Mouse (Mus musculus) brown adipose tissue, adult 24 weeks (tissue): ENCODE data around the gene Nedd9. TPM values are rescaled to one million over a fixed set of nuclear protein-coding genes. Genes with fewer than 3 reads are reported as not detected.

Source experiments
- H3K27ac ChIP-seq: fragments of 200-500 bp; replicated peaks from 2 replicates; pipeline ENCODE4 v1.5.1; 2012; ENCODE audit warnings: low read depth, mild to moderate bottlenecking, low read length
- H3K4me1 ChIP-seq: fragments of 200-500 bp; 2 replicates; pipeline ENCODE4 v1.6.1; 2012; ENCODE audit warnings: low read length, mixed read lengths; ENCODE audit not compliant: control insufficient read depth, insufficient read depth, insufficient read length
- H3K4me3 ChIP-seq: fragments of 200-500 bp; 2 replicates; pipeline ENCODE4 v1.5.1; 2012; ENCODE audit warnings: low read depth, mild to moderate bottlenecking, low read length, moderate library complexity; ENCODE audit not compliant: insufficient read depth
- polyA plus RNA-seq: library from polyadenylated mRNA; stranded (reverse); fragments of >200 nt; gene quantifications from 2 replicates; pipeline ENCODE4 v1.2.4, GENCODE M21; 2012; ENCODE audit not compliant: missing spikeins, insufficient read depth, insufficient read length

Gene Nedd9
- polyA plus RNA-seq, 1 experiment: 7.5 TPM

- Histone ChIP-seq H3K4me3 (no peak overlapping the region), H3K27ac (no peak overlapping the region), H3K4me1 (no peaks in the 10 kb centered on the region; the same call in 1 of the 2 replicates)
These were observed 17.3 kb upstream of the Nedd9 start for GRCm38 (mm10) chr13:41504448-41504847.

DNA sequence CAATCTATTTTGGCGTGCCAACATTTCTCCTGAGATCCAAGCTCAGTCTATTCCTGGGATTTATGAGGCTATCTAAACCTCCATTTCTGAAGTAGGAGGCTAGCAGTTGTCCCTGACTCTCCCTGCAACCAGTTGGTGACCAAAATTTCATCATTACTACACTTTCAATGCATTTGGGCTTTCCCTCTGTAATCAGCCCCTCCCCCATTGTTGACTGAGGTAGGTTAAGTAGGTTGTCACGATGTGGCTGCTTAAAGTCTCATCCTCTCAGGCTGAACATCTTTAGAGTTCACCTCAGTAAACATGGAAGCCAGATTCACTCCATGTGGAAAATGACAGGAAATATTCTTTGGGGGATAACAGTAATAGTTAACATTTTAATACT, 15.7 kb upstream of the Nedd9 start:
- Histone ChIP-seq H3K27ac (no peak overlapping the region), H3K4me3 (no peak overlapping the region), H3K4me1 (no peaks in the 10 kb centered on the region; the same call in 1 of the 2 replicates)

- H3K27ac ChIP-seq: no peak overlapping the region
- H3K4me1 ChIP-seq: no peaks in the 10 kb centered on the region; the same call in 1 of the 2 replicates
These were observed 15.2 kb upstream of the Nedd9 start for GRCm38 (mm10) chr13:41502136-41502916.

GRCm38 (mm10) chr13:41500793-41501192, 13.6 kb upstream of the Nedd9 start:
- H3K27ac ChIP-seq: no peak overlapping the region
- H3K4me1 ChIP-seq: no peaks in the 10 kb centered on the region; the same call in 1 of the 2 replicates
- H3K4me3 ChIP-seq: no peak overlapping the region

More at GRCm38 (mm10) chr13:41502136-41502916, 15.2 kb upstream of the Nedd9 start:
- H3K4me3 ChIP-seq: no peak overlapping the region

GRCm38 (mm10) chr13:41498611-41499121, 11.5 kb upstream of the Nedd9 start:
- Histone ChIP-seq H3K4me3 (no peak overlapping the region), H3K4me1 (no peaks in the 10 kb centered on the region; the same call in 1 of the 2 replicates), H3K27ac (no peak overlapping the region)

- Histone ChIP-seq H3K4me1 (peaks cover 3% of the 10 kb centered on the region; the same call in 1 of the 2 replicates), H3K27ac (no peak overlapping the region), H3K4me3 (no peak overlapping the region)
These were observed 7.5 kb upstream of the Nedd9 start for GRCm38 (mm10) chr13:41494681-41495080.

GRCm38 (mm10) chr13:41491981-41492702, 5.0 kb upstream of the Nedd9 start:
- H3K4me3 ChIP-seq: no peak overlapping the region

GRCm38 (mm10) chr13:41491522-41491921, 4.4 kb upstream of the Nedd9 start:
- Histone ChIP-seq H3K27ac (no peak overlapping the region), H3K4me3 (no peak overlapping the region), H3K4me1 (peaks cover 5% of the 10 kb centered on the region)

More at GRCm38 (mm10) chr13:41491981-41492702, 5.0 kb upstream of the Nedd9 start:
- no peak overlapping the region for H3K27ac ChIP-seq
- H3K4me1 ChIP-seq: peaks cover 3% of the 10 kb centered on the region; the same call in 1 of the 2 replicates

DNA sequence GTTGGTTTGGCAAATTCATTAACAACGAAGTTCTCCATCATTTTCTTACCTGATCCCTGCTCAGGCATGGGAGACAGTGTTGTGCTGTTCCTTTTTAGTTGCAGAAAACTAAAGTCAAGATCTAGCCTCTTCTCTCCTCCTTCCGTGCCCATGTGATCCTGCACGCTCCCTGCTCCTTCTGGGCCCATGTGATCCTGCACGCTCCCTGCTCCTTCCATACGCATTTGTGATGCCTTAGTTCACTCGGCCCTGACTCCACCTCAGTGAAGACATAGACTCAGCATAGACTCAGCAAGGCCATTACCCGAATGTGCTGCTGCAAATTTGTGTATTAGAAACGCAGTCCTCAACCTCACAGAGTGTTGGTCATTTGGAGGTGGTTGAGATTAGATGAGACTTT, 3.1 kb upstream of the Nedd9 start:
- H3K27ac ChIP-seq: no peak overlapping the region
- H3K4me3 ChIP-seq: no peak overlapping the region
- peaks cover 10% of the 10 kb centered on the region for H3K4me1 ChIP-seq

- Histone ChIP-seq H3K27ac (no peak overlapping the region), H3K4me1 (peaks cover 10% of the 10 kb centered on the region)
These were observed 2.6 kb upstream of the Nedd9 start for GRCm38 (mm10) chr13:41489705-41490275.

DNA sequence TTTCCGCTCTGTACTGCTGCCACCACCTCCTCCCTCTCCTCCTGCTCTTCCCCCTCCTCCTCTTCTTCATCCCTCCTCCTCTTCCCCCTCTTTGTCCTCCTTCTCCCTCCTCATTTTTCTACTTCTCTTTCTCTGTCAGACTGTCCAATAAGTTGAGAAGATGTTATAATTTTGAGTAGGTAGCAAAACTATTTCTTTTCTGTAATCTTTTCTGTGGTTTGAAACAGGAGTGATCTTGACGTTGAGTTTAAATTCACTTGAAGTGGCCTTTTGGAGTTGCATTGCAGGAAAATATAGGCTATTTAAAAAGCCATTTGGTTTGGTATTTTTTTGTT, 214 bp upstream of the Nedd9 start:
- Histone ChIP-seq H3K4me3 (peak overlapping the region; percentile 61), H3K27ac (peak overlapping the region; percentile 51; the same call in 1 of the 2 replicates), H3K4me1 (peaks cover 13% of the 10 kb centered on the region)

More at GRCm38 (mm10) chr13:41489705-41490275, 2.6 kb upstream of the Nedd9 start:
- no peak overlapping the region for H3K4me3 ChIP-seq

DNA sequence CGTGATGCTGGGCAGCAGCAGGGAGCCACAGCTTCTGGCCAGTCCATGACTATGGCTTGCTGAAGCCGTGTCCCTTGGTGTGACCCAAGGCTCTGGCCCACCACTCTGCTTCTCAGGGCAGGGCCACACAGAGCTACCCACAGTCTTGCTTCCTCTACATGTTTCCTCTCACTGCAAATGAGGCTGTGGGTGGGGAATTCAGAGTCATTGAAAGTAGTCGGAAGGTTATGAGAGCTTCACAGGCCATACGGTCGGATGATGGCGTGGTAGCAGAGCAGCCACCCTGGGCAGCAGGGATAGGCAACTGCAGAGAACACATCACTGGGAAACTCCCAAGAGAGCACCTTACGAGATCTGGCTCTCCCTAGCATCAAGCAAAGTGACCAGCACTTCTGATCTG, 3.2 kb downstream of the Nedd9 start:
- Histone ChIP-seq H3K4me3 (no peak overlapping the region), H3K4me1 (peaks cover 10% of the 10 kb centered on the region), H3K27ac (no peak overlapping the region)

DNA sequence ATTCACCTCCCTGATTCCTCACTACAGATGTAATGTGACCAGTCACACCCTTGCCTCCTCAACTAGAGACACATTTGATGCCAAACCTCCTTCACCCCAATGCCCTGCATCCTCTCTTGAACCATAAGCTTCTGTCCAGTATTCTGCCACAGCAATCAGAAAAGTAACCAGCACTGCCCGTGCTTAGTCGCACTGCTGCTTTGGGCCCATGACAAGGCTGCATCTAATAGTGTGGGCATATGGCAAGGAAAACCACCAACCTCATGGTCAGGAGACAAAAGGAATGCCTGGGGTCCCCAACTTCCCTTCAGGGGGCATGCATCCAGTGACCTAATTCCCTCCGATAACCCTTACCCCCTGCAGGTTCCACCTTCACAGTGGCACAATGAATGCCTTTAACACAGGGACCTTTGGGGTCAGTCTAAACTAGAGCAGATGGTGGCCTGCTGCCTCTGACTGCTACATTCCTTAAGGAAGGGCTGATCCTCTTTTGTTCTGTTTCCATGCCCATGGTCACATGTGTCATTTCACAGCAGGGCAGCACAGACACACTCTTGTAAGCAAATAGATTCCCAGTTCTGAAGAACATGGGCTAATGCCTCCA, 4.7 kb downstream of the Nedd9 start:
- Histone ChIP-seq H3K4me1 (peaks cover 10% of the 10 kb centered on the region), H3K27ac (no peak overlapping the region), H3K4me3 (no peak overlapping the region)

GRCm38 (mm10) chr13:41479737-41480435, 7.3 kb downstream of the Nedd9 start:
- Histone ChIP-seq H3K27ac (no peak overlapping the region), H3K4me1 (peaks cover 13% of the 10 kb centered on the region; the same call in 1 of the 2 replicates), H3K4me3 (no peak overlapping the region)
